Mouse (Mus musculus): ENCODE data around the gene Endou. TPM values are rescaled to one million over a fixed set of nuclear protein-coding genes. Genes with fewer than 3 reads are reported as not detected.
"Not testable (repeated sequence)": the region's sequence is repeated elsewhere in the genome, so short reads cannot be mapped to it uniquely, and the experiment has no call there.

The Endou gene
- polyA plus RNA-seq, 1 experiment from 2014 or later, result 0.22 TPM

DNA sequence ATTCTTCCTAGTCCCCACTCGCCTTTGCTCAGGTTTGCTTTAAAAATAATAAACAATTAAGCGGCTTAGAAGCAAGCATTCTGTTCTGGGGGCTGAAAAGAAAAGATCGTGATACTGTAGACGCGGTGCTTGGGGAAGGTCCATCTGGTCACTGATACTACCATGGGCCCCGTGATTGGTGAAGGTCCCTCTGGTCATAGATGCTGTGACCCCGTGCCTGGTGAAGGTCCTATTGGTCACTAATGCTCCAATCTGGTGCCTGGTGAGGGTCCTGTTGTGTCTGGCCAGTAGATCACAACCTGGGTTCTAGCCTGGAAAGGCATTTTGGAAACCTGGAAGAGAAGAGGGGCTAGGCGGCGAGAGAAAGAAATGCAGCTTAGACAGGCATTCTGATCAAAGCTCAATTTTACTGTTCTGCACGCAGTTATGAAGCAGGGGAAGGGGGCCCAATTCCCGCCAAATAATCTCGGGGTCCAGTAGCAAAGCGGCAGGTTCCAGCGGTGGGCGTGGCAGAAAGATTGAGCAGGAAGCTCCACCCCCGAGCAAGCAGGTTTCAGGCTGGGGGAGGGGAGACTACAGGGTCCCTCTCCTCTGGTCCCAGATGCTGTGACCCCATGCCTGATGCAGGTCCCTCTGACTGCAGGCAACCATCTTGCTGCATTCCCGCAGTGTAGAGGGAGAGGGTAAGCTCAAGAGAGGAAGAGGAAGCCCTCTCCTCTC, 62.8 kb downstream of the Endou start:
- not testable (repeated sequence) for H3K4me2 ChIP-seq (ENCODE audit: low read depth, low read length); H3K27ac ChIP-seq (ENCODE audit: low read length); H3K36me3 ChIP-seq (ENCODE audit: control insufficient read depth, insufficient read depth, low read length); H3K9me3 ChIP-seq (ENCODE audit: control insufficient read depth, low read length); H3K4me3 ChIP-seq (ENCODE audit: low read length); H3K27me3 ChIP-seq (replicated peaks; ENCODE audit: control insufficient read depth, insufficient read depth, low read length); H3K9ac ChIP-seq (ENCODE audit: low read depth, low read length); H3K4me1 ChIP-seq (ENCODE audit: control insufficient read depth, insufficient read depth, low read length); ATAC-seq
- 65% methylated on average over 16 of the region's 17 CpGs for WGBS

- Histone ChIP-seq H3K36me3 (ENCODE audit: control insufficient read depth, insufficient read depth, low read length) (no peaks in the 10 kb centered on the region), H3K9me3 (ENCODE audit: control insufficient read depth, low read length) (no peaks in the 10 kb centered on the region), H3K4me2 (ENCODE audit: low read depth, low read length) (no peak overlapping the region), H3K4me3 (ENCODE audit: low read length) (no peak overlapping the region), H3K4me1 (ENCODE audit: control insufficient read depth, insufficient read depth, low read length) (no peaks in the 10 kb centered on the region), H3K27ac (ENCODE audit: low read length) (no peak overlapping the region), H3K27me3 (replicated peaks; ENCODE audit: control insufficient read depth, insufficient read depth, low read length) (no peaks in the 10 kb centered on the region), H3K9ac (ENCODE audit: low read depth, low read length) (no peak overlapping the region)
- 30% methylated on average over 7 of the region's 7 CpGs for WGBS
- ATAC-seq, result no peak
These were observed 63.7 kb downstream of the Endou start for GRCm38 (mm10) chr15:97667437-97667836.

DNA sequence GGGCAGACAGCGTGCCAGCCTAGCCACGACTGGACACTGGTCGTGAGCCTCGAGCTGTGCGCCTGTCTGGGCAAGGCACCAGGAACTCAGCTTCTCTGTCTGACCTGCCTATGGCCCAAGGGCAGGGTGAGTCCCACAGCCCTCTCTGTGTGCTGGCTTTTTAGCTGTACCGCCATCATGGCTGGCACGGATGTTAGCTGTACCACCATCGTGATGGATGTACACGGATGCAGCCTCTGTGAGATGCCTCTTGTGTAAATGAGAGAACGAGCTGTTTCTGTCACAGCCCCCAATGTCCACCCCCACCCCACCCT, 64.7 kb downstream of the Endou start:
- Histone ChIP-seq H3K27me3 (replicated peaks; ENCODE audit: control insufficient read depth, insufficient read depth, low read length) (no peaks in the 10 kb centered on the region), H3K36me3 (ENCODE audit: control insufficient read depth, insufficient read depth, low read length) (no peaks in the 10 kb centered on the region), H3K9me3 (ENCODE audit: control insufficient read depth, low read length) (no peaks in the 10 kb centered on the region), H3K4me2 (ENCODE audit: low read depth, low read length) (no peak overlapping the region), H3K4me3 (ENCODE audit: low read length) (no peak overlapping the region), H3K9ac (ENCODE audit: low read depth, low read length) (no peak overlapping the region), H3K4me1 (ENCODE audit: control insufficient read depth, insufficient read depth, low read length) (no peaks in the 10 kb centered on the region), H3K27ac (ENCODE audit: low read length) (no peak overlapping the region)
- WGBS, result 91% methylated on average over 10 of the region's 10 CpGs
- no peak for ATAC-seq

GRCm38 (mm10) chr15:97665770-97666456, 65.2 kb downstream of the Endou start:
- Histone ChIP-seq H3K9ac (ENCODE audit: low read depth, low read length) (no peak overlapping the region), H3K4me3 (ENCODE audit: low read length) (no peak overlapping the region), H3K36me3 (ENCODE audit: control insufficient read depth, insufficient read depth, low read length) (no peaks in the 10 kb centered on the region), H3K4me2 (ENCODE audit: low read depth, low read length) (no peak overlapping the region), H3K9me3 (ENCODE audit: control insufficient read depth, low read length) (no peaks in the 10 kb centered on the region), H3K27ac (ENCODE audit: low read length) (no peak overlapping the region), H3K4me1 (ENCODE audit: control insufficient read depth, insufficient read depth, low read length) (no peaks in the 10 kb centered on the region), H3K27me3 (replicated peaks; ENCODE audit: control insufficient read depth, insufficient read depth, low read length) (no peaks in the 10 kb centered on the region)
- 78% methylated on average over 25 of the region's 25 CpGs for WGBS
- no peak for ATAC-seq

DNA sequence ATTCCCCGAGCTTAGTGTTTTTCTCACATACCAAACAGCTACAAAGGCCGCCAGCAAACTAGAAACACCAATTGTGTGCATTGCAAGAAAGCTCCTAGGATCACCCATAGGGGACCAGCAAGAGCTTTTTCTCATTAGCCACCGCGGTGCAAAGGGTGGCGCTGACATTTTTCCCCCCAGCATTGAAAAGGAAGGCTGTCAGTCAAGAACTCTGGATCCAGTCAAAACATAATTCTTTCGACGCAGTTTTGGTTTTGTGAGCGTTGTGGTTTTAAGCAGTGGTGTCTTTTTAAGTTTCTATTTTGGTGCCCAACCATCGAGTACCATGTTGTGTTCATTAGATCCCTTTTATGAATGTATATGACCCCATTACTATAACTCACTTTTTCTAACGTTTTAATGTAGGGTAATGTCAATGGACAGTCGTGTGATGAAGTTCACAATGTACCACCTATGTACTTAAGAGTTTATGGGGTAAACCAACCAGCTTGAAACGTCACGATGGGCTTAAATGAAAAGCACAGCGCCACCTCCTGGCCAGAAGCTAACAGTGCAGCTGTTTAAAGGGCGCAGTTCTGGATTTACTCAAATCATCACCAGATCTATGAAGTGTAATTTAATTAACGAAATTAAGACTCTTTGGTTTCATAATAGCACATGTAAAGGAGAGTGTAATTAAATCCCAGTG, 66.0 kb downstream of the Endou start:
- no peaks in the 10 kb centered on the region for H3K4me1 ChIP-seq (ENCODE audit: control insufficient read depth, insufficient read depth, low read length)
- no peak overlapping the region for H3K4me2 ChIP-seq (ENCODE audit: low read depth, low read length)
- H3K9ac ChIP-seq (ENCODE audit: low read depth, low read length), result no peak overlapping the region
- no peak for ATAC-seq
- no peaks in the 10 kb centered on the region for H3K36me3 ChIP-seq (ENCODE audit: control insufficient read depth, insufficient read depth, low read length)
- no peaks in the 10 kb centered on the region for H3K9me3 ChIP-seq (ENCODE audit: control insufficient read depth, low read length)
- H3K27ac ChIP-seq (ENCODE audit: low read length), result no peak overlapping the region
- H3K27me3 ChIP-seq (replicated peaks; ENCODE audit: control insufficient read depth, insufficient read depth, low read length), result no peaks in the 10 kb centered on the region
- H3K4me3 ChIP-seq (ENCODE audit: low read length), result no peak overlapping the region
- WGBS, result 62% methylated on average over 16 of the region's 16 CpGs

DNA sequence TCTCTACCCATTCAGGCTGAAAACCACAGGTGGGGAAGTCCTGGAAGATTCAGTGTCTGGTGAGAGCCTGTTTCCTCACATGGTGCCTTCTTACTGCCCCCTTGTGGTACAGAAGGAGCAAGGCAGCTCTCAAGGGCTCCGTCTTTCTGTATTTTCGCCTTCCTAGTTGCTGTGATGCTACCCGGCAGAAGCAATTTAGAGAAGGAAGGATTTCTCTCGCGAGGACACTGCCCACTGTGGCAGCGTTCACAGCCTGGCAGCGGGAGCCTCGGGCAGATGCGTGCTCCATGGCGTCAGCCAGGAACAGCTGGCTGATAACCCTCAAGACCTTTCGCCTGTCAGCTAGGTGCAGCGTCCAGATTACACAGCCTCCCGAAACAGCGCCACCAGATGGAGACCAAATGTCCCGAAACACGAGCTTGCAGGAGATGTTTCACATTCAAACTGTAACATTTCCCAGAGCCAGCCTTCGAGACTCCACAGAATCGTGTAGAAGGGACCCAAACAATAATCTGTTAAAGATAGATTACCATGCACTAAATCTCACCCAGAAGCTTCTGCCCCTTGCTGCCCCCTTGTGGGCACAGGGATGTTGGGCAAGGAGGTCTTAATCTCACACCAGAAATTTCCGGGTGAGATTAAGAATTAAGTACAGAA, 67.3 kb downstream of the Endou start:
- Histone ChIP-seq H3K36me3 (ENCODE audit: control insufficient read depth, insufficient read depth, low read length) (no peaks in the 10 kb centered on the region), H3K27ac (ENCODE audit: low read length) (peak overlapping the region; percentile 23; the same call in 1 of the 2 replicates), H3K4me3 (ENCODE audit: low read length) (peak overlapping the region; percentile 45), H3K27me3 (replicated peaks; ENCODE audit: control insufficient read depth, insufficient read depth, low read length) (no peaks in the 10 kb centered on the region), H3K4me2 (ENCODE audit: low read depth, low read length) (peak overlapping the region; percentile 59), H3K9me3 (ENCODE audit: control insufficient read depth, low read length) (no peaks in the 10 kb centered on the region), H3K4me1 (ENCODE audit: control insufficient read depth, insufficient read depth, low read length) (no peaks in the 10 kb centered on the region), H3K9ac (ENCODE audit: low read depth, low read length) (peak overlapping the region; percentile 54)
- 7% methylated on average over 19 of the region's 19 CpGs for WGBS
- ATAC-seq, result peak; percentile 68

Other genes starting within 250 kb of the Endou start
- 17.5 and 18.8 TPM in 2 replicates for gene Rpap3, start 25.5 kb downstream of the Endou start, polyA plus RNA-seq (2015; fragmentation: Nextera tagmentation; extraction: Ambion mirVana)
- 7.9 and 8.5 TPM in 2 replicates for gene Rapgef3, start 36.6 kb upstream of the Endou start, polyA plus RNA-seq (2015; fragmentation: Nextera tagmentation; extraction: Ambion mirVana)
- 25.4 and 26.9 TPM in 2 replicates for gene Slc48a1, start 47.2 kb upstream of the Endou start, polyA plus RNA-seq (2015; fragmentation: Nextera tagmentation; extraction: Ambion mirVana)
- gene Hdac7, start 113.2 kb upstream of the Endou start, polyA plus RNA-seq (2015; fragmentation: Nextera tagmentation; extraction: Ambion mirVana), result 15.8 and 18.2 TPM in 2 replicates
- gene Vdr, start 179.3 kb upstream of the Endou start, polyA plus RNA-seq (2015; fragmentation: Nextera tagmentation; extraction: Ambion mirVana), result 2.4 TPM in 2 replicates
- gene Tmem106c, start 232.9 kb upstream of the Endou start, polyA plus RNA-seq (2015; fragmentation: Nextera tagmentation; extraction: Ambion mirVana), result 47.5 and 51.6 TPM in 2 replicates